ENCODE assay signal across 9 mouse cellular contexts in genomic region chr11:116197584-116197906, GRCm38 (mm10). TPM values are rescaled to one million over a fixed set of nuclear protein-coding genes. Genes with fewer than 3 reads are reported as not detected.
DNase-seq lines count a peak whose midpoint lies in the region; ATAC-seq and TF ChIP-seq lines count a peak whose summit lies in the region.
"Had no signal": no experiment of that assay in that cellular context is flagged by ENCODE, and none has a peak within 500 bp of the region (broad histone marks: within the 10 kb centered on the region; RNA-seq: fewer than 3 reads in every experiment).

No protein-coding gene starts in this region.

- H3K79me2 ChIP-seq in CH12.LX (replicated peaks; ENCODE audit: control insufficient read depth, extremely low read depth, insufficient read depth, poor library complexity, severe bottlenecking) = peaks cover 10% of the 10 kb centered on the region

- TF ChIP-seq EP300 in CH12.LX (IDR thresholded peaks at IDR 0.05; ENCODE audit: low read length) = no peak
- no peak for TF ChIP-seq EP300 in liver, postnatal 0 days (IDR thresholded peaks at IDR 0.05; ENCODE audit: low read depth)

- H3K4me2 ChIP-seq in heart, embryonic 15.5 days = peak overlapping the region; percentile 74
- H3K4me2 ChIP-seq in CH12.LX (ENCODE audit: insufficient read depth, low read depth, poor library complexity, severe bottlenecking) = peak overlapping the region; percentile 64
- peak overlapping the region; percentile 55 for H3K4me2 ChIP-seq in forebrain, postnatal 0 days (ENCODE audit: low read depth)
- peak overlapping the region; percentile 91 for H3K4me2 ChIP-seq in liver, postnatal 0 days (ENCODE audit: low read depth, low read length)

- H3K4me1 ChIP-seq in heart, embryonic 15.5 days (replicated peaks) = peaks cover 26% of the 10 kb centered on the region
- H3K4me1 ChIP-seq in CH12.LX (ENCODE audit: control insufficient read depth in 1 of 2, insufficient read depth in 2 of 2) = peaks cover 14 to 40% of the 10 kb centered on the region in 2 experiments
- peaks cover 10% of the 10 kb centered on the region; the same call in 1 of the 2 replicates for H3K4me1 ChIP-seq in forebrain, postnatal 0 days (ENCODE audit: insufficient read depth)
- H3K4me1 ChIP-seq in liver, postnatal 0 days (ENCODE audit: insufficient read depth) = peaks cover 32% of the 10 kb centered on the region
- H3K4me1 ChIP-seq in thymus, adult 2 months (replicated peaks; ENCODE audit: control insufficient read depth, insufficient read depth, low read length) = peaks cover 11% of the 10 kb centered on the region

- in situ Hi-C loops in CH12.LX (cut with MboI; ENCODE audit: low pct_ligation_motif_present, low pct_unique_long_range_greater_than_20kb, low sequenced_read_pairs) = no loop called here

- no peak overlapping the region for H3K27ac ChIP-seq in heart, embryonic 15.5 days
- H3K27ac ChIP-seq in CH12.LX (ENCODE audit: insufficient read depth, low read depth) = no peak overlapping the region
- no peak overlapping the region for H3K27ac ChIP-seq in forebrain, postnatal 0 days (ENCODE audit: low read depth, low read length)
- peak overlapping the region; percentile 97 for H3K27ac ChIP-seq in liver, postnatal 0 days (ENCODE audit: low read depth)
- no peak overlapping the region for H3K27ac ChIP-seq in thymus, adult 2 months (ENCODE audit: control insufficient read depth, insufficient read depth, low read length)

- no peaks in the 10 kb centered on the region for H3K9me3 ChIP-seq in heart, embryonic 15.5 days (replicated peaks)
- H3K9me3 ChIP-seq in CH12.LX (replicated peaks; ENCODE audit: low read length) = no peaks in the 10 kb centered on the region
- no peaks in the 10 kb centered on the region for H3K9me3 ChIP-seq in forebrain, postnatal 0 days (ENCODE audit: low read length)
- H3K9me3 ChIP-seq in liver, postnatal 0 days (ENCODE audit: low read length) = no peaks in the 10 kb centered on the region

- 90% methylated on average over 6 of the region's 6 CpGs for WGBS in heart, embryonic 15.5 days
- 89% methylated on average over 6 of the region's 6 CpGs for WGBS in forebrain, postnatal 0 days
- WGBS in liver, postnatal 0 days (ENCODE audit: insufficient replicate concordance) = 66% methylated on average over 6 of the region's 6 CpGs
- 94% methylated on average over 6 of the region's 6 CpGs for WGBS in thymus, adult 2 months

- no peak for ATAC-seq in heart, embryonic 15.5 days (replicated peaks; ENCODE audit: insufficient number of reproducible peaks, insufficient read depth, low FRiP score, low read depth)
- no peak for ATAC-seq in forebrain, postnatal 0 days
- no peak for ATAC-seq in liver, postnatal 0 days

- TF ChIP-seq RAD21 in CH12.LX (IDR thresholded peaks at IDR 0.05; ENCODE audit: low read depth, low read length) = no peak

- dilution Hi-C loops in CH12.LX (cut with MboI; ENCODE audit: extremely low pct_ligation_motif_present, extremely low pct_unique_long_range_greater_than_20kb, low sequenced_read_pairs) = no loop called here

- H3K9ac ChIP-seq in heart, embryonic 15.5 days = no peak overlapping the region
- H3K9ac ChIP-seq in CH12.LX (ENCODE audit: insufficient read depth, low read depth) = peak overlapping the region; percentile 27; the same call in 1 of the 2 replicates
- H3K9ac ChIP-seq in forebrain, postnatal 0 days = no peak overlapping the region
- peak overlapping the region; percentile 91 for H3K9ac ChIP-seq in liver, postnatal 0 days (replicated peaks)

- peak overlapping the region; percentile 79 for H3K4me3 ChIP-seq in heart, embryonic 15.5 days
- H3K4me3 ChIP-seq in CH12.LX (replicated peaks in 1 of 3; ENCODE audit: low read depth in 2 of 3, low read length in 2 of 3, poor library complexity in 1 of 3) = peak overlapping the region in 1 of 3 experiments; percentile 11
- peak overlapping the region; percentile 83; the same call in 1 of the 2 replicates for H3K4me3 ChIP-seq in forebrain, postnatal 0 days (ENCODE audit: low read depth, low read length)
- H3K4me3 ChIP-seq in liver, postnatal 0 days (ENCODE audit: low read depth, low read length) = peak overlapping the region; percentile 84
- H3K4me3 ChIP-seq in thymus, adult 2 months (ENCODE audit: control insufficient read depth, insufficient read depth, low read length) = no peak overlapping the region

- TF ChIP-seq POLR2A in CH12.LX (IDR thresholded peaks at IDR 0.05; ENCODE audit: low read depth, low read length) = no peak
- TF ChIP-seq POLR2A in thymus, adult 2 months (IDR thresholded peaks at IDR 0.05; ENCODE audit: control insufficient read depth, extremely low read depth, insufficient read depth, low read length, poor library complexity) = no peak

- H3K36me3 ChIP-seq in heart, embryonic 15.5 days = peaks cover 8% of the 10 kb centered on the region; the same call in 1 of the 2 replicates
- H3K36me3 ChIP-seq in CH12.LX (replicated peaks in 1 of 2; ENCODE audit: control insufficient read depth in 1 of 2, insufficient read depth in 1 of 2, low read length in 1 of 2) = peaks cover 0 to 20% of the 10 kb centered on the region in 2 experiments
- peaks cover 6% of the 10 kb centered on the region for H3K36me3 ChIP-seq in forebrain, postnatal 0 days (ENCODE audit: insufficient read depth)
- peaks cover 3% of the 10 kb centered on the region; the same call in 1 of the 2 replicates for H3K36me3 ChIP-seq in liver, postnatal 0 days (replicated peaks; ENCODE audit: insufficient read depth, low read length)
- no peaks in the 10 kb centered on the region for H3K36me3 ChIP-seq in thymus, adult 2 months (ENCODE audit: control insufficient read depth, insufficient read depth, low read length)

- DNase-seq in heart, adult 9 months (ENCODE audit: low spot score in 2 of 2) = no peak
- no peak for DNase-seq in CH12.LX (ENCODE audit: extremely low read depth)
- no peak for DNase-seq in forebrain, postnatal 0 days
- no peak for DNase-seq in liver, postnatal 0 days
- DNase-seq in thymus, adult 2 months = no peak
- DNase-seq in cerebellum, adult 8-10 months = no peak
- no peak for DNase-seq in spleen, postnatal 10 days (ENCODE audit: low spot score in 2 of 2)
- DNase-seq: thymus, postnatal 14 days had no signal

- H3K27me3 ChIP-seq in heart, embryonic 15.5 days = no peaks in the 10 kb centered on the region
- no peaks in the 10 kb centered on the region for H3K27me3 ChIP-seq in CH12.LX (replicated peaks)
- no peaks in the 10 kb centered on the region for H3K27me3 ChIP-seq in forebrain, postnatal 0 days (ENCODE audit: insufficient read depth, low read length)
- no peaks in the 10 kb centered on the region for H3K27me3 ChIP-seq in liver, postnatal 0 days (ENCODE audit: insufficient read depth, low read length)
- H3K27me3 ChIP-seq in thymus, adult 2 months (ENCODE audit: control insufficient read depth, insufficient read depth, low read length) = no peaks in the 10 kb centered on the region

- TF ChIP-seq CTCF in CH12.LX (conservative IDR thresholded peaks at IDR 0.05 in 1 of 2, IDR thresholded peaks at IDR 0.05 in 1 of 2; ENCODE audit: low read depth in 2 of 2, low read length in 2 of 2) = no peak
- TF ChIP-seq CTCF in forebrain, postnatal 0 days (IDR thresholded peaks at IDR 0.05; ENCODE audit: low read depth) = no peak
- no peak for TF ChIP-seq CTCF in liver, postnatal 0 days (IDR thresholded peaks at IDR 0.05; ENCODE audit: low read depth)
- TF ChIP-seq CTCF in thymus, adult 2 months (IDR thresholded peaks at IDR 0.05; ENCODE audit: borderline replicate concordance, control insufficient read depth, extremely low read depth, insufficient read depth, low read length, poor library complexity) = no peak

RNA-seq across cellular contexts. Expression of gene Ten1, which starts 1.1 kb away (rescaled TPM):
- 73.2 and 75.7 TPM in 2 replicates for polyA plus RNA-seq in heart, embryonic 15.5 days (2015; fragmentation: Nextera tagmentation; extraction: Ambion mirVana)
- total RNA-seq in CH12.LX (2012; rRNA removed) (76.5 and 77.4 TPM in 2 replicates), CH12.LX (2014; rRNA removed) (66.7 and 74.4 TPM in 2 replicates)
- 70.4 and 81.8 TPM in 2 replicates for polyA plus RNA-seq in CH12.LX (2012; ENCODE audit: insufficient read length, low read depth)
- total RNA-seq in forebrain, postnatal 0 days (2014; rRNA removed) = 62.8 and 65.6 TPM in 2 replicates
- 92.8 and 104 TPM in 2 replicates for polyA plus RNA-seq in forebrain, postnatal 0 days (2015; fragmentation: Nextera tagmentation; extraction: Ambion mirVana)
- 20.7 and 22.8 TPM in 2 replicates for polyA plus RNA-seq in liver, postnatal 0 days (2015; fragmentation: Nextera tagmentation; extraction: Ambion mirVana)
- polyA plus RNA-seq in thymus, adult 2 months (2012; rRNA removed) = 56.5 and 57.0 TPM in 2 replicates

RNA-seq across cellular contexts. Expression of gene Acox1, which starts 1.3 kb away (rescaled TPM):
- polyA plus RNA-seq in heart, embryonic 15.5 days (2015; fragmentation: Nextera tagmentation; extraction: Ambion mirVana) = 31.4 and 35.4 TPM in 2 replicates
- total RNA-seq in CH12.LX (2012; rRNA removed) (19.3 and 21.0 TPM in 2 replicates), CH12.LX (2014; rRNA removed) (17.1 and 18.7 TPM in 2 replicates)
- 20.3 and 20.4 TPM in 2 replicates for polyA plus RNA-seq in CH12.LX (2012; ENCODE audit: insufficient read length, low read depth)
- total RNA-seq in forebrain, postnatal 0 days (2014; rRNA removed) = 89.4 and 108 TPM in 2 replicates
- polyA plus RNA-seq in forebrain, postnatal 0 days (2015; fragmentation: Nextera tagmentation; extraction: Ambion mirVana) = 43.8 and 58.2 TPM in 2 replicates
- 258 and 304 TPM in 2 replicates for polyA plus RNA-seq in liver, postnatal 0 days (2015; fragmentation: Nextera tagmentation; extraction: Ambion mirVana)
- 39.2 and 44.2 TPM in 2 replicates for polyA plus RNA-seq in thymus, adult 2 months (2012; rRNA removed)

RNA-seq across cellular contexts. Expression of gene Fbf1, which starts 29.6 kb away (rescaled TPM):
- polyA plus RNA-seq in heart, embryonic 15.5 days (2015; fragmentation: Nextera tagmentation; extraction: Ambion mirVana) = 19.8 and 26.0 TPM in 2 replicates
- total RNA-seq in CH12.LX (2012; rRNA removed) (44.8 and 45.5 TPM in 2 replicates), CH12.LX (2014; rRNA removed) (23.9 and 26.6 TPM in 2 replicates)
- 39.0 and 40.7 TPM in 2 replicates for polyA plus RNA-seq in CH12.LX (2012; ENCODE audit: insufficient read length, low read depth)
- total RNA-seq in forebrain, postnatal 0 days (2014; rRNA removed) = 97.9 and 108 TPM in 2 replicates
- 23.2 and 38.2 TPM in 2 replicates for polyA plus RNA-seq in forebrain, postnatal 0 days (2015; fragmentation: Nextera tagmentation; extraction: Ambion mirVana)
- polyA plus RNA-seq in liver, postnatal 0 days (2015; fragmentation: Nextera tagmentation; extraction: Ambion mirVana) = 2.2 and 2.3 TPM in 2 replicates
- polyA plus RNA-seq in thymus, adult 2 months (2012; rRNA removed) = 30.0 and 30.3 TPM in 2 replicates

RNA-seq across cellular contexts. Expression of gene Evpl, which starts 40.3 kb away (rescaled TPM):
- polyA plus RNA-seq in heart, embryonic 15.5 days (2015; fragmentation: Nextera tagmentation; extraction: Ambion mirVana) = 0.71 and 1.6 TPM in 2 replicates
- total RNA-seq in CH12.LX (2012; rRNA removed) = 0.17 and 0.21 TPM in 2 replicates
- 0.09 TPM in 1 of 2 replicates, not detected in the other for total RNA-seq in CH12.LX (2014; rRNA removed)
- polyA plus RNA-seq in CH12.LX (2012; ENCODE audit: insufficient read length, low read depth) = 0.20 and 0.23 TPM in 2 replicates
- 1.5 and 2.3 TPM in 2 replicates for total RNA-seq in forebrain, postnatal 0 days (2014; rRNA removed)
- 0.49 and 1.1 TPM in 2 replicates for polyA plus RNA-seq in forebrain, postnatal 0 days (2015; fragmentation: Nextera tagmentation; extraction: Ambion mirVana)
- 0.06 and 0.07 TPM in 2 replicates for polyA plus RNA-seq in liver, postnatal 0 days (2015; fragmentation: Nextera tagmentation; extraction: Ambion mirVana)
- 3.2 and 3.7 TPM in 2 replicates for polyA plus RNA-seq in thymus, adult 2 months (2012; rRNA removed)

RNA-seq across cellular contexts. Expression of gene Mrpl38, which starts 58.9 kb away (rescaled TPM):
- 90.7 and 94.4 TPM in 2 replicates for polyA plus RNA-seq in heart, embryonic 15.5 days (2015; fragmentation: Nextera tagmentation; extraction: Ambion mirVana)
- 157 and 159 TPM in 2 replicates for total RNA-seq in CH12.LX (2012; rRNA removed)
- 95.6 and 109 TPM in 2 replicates for total RNA-seq in CH12.LX (2014; rRNA removed)
- 171 and 188 TPM in 2 replicates for polyA plus RNA-seq in CH12.LX (2012; ENCODE audit: insufficient read length, low read depth)
- total RNA-seq in forebrain, postnatal 0 days (2014; rRNA removed) = 56.7 and 67.8 TPM in 2 replicates
- 60.7 and 63.6 TPM in 2 replicates for polyA plus RNA-seq in forebrain, postnatal 0 days (2015; fragmentation: Nextera tagmentation; extraction: Ambion mirVana)
- 43.9 and 44.0 TPM in 2 replicates for polyA plus RNA-seq in liver, postnatal 0 days (2015; fragmentation: Nextera tagmentation; extraction: Ambion mirVana)
- polyA plus RNA-seq in thymus, adult 2 months (2012; rRNA removed) = 49.0 and 54.7 TPM in 2 replicates

Comparison
In these comparisons a context has a peak if more than half of its experiments do, and no peak if none do; other contexts are left out.
1. H3K9ac ChIP-seq: peak in CH12.LX (single experiment) and liver, postnatal 0 days (single experiment); none in heart, embryonic 15.5 days (single experiment) and forebrain, postnatal 0 days (single experiment).
2. Peak in every context shown above with its lines, with median percentiles within 50 percentile points of each other: H3K4me2 ChIP-seq.